Mouse (Mus musculus): ENCODE data around the gene Dst.

Dst gene

GRCm38 (mm10) chr1:33931791-33932190 is 23.8 kb downstream of the Dst start:
- DNase-seq (ENCODE audit: low spot score), result no peak

- DNase-seq (ENCODE audit: low spot score), result no peak
These were observed 24.2 kb downstream of the Dst start for GRCm38 (mm10) chr1:33932196-33932595.

GRCm38 (mm10) chr1:33932845-33933499 is 24.9 kb downstream of the Dst start:
- no peak for DNase-seq (ENCODE audit: low spot score)

- no peak for DNase-seq (ENCODE audit: low spot score)
These were observed 27.9 kb downstream of the Dst start for GRCm38 (mm10) chr1:33935946-33936345.

- no peak for DNase-seq (ENCODE audit: low spot score)
These were observed 31.8 kb downstream of the Dst start for GRCm38 (mm10) chr1:33939828-33940227.

- no peak for DNase-seq (ENCODE audit: low spot score)
These were observed 32.4 kb downstream of the Dst start for GRCm38 (mm10) chr1:33940364-33940928.

GRCm38 (mm10) chr1:33942638-33943037 is 34.6 kb downstream of the Dst start:
- DNase-seq (ENCODE audit: low spot score), result no peak

- no peak for DNase-seq (ENCODE audit: low spot score)
These were observed 35.9 kb downstream of the Dst start for GRCm38 (mm10) chr1:33943943-33944342.

- no peak for DNase-seq (ENCODE audit: low spot score)
These were observed 37.1 kb downstream of the Dst start for GRCm38 (mm10) chr1:33944977-33945750.

- DNase-seq (ENCODE audit: low spot score), result no peak
These were observed 37.7 kb downstream of the Dst start for GRCm38 (mm10) chr1:33945756-33946155.

GRCm38 (mm10) chr1:33946601-33947395 is 38.8 kb downstream of the Dst start:
- peak; percentile 57 for DNase-seq (ENCODE audit: low spot score)

- no peak for DNase-seq (ENCODE audit: low spot score)
These were observed 39.8 kb downstream of the Dst start for GRCm38 (mm10) chr1:33947838-33948237.

- no peak for DNase-seq (ENCODE audit: low spot score)
These were observed 40.5 kb downstream of the Dst start for GRCm38 (mm10) chr1:33948511-33948910.

- DNase-seq (ENCODE audit: low spot score), result no peak
These were observed 47.6 kb downstream of the Dst start for GRCm38 (mm10) chr1:33955626-33956025.

GRCm38 (mm10) chr1:33960439-33960838 is 52.4 kb downstream of the Dst start:
- DNase-seq (ENCODE audit: low spot score), result no peak

GRCm38 (mm10) chr1:33964643-33965042 is 56.6 kb downstream of the Dst start:
- peak; percentile 53 for DNase-seq (ENCODE audit: low spot score)

GRCm38 (mm10) chr1:33965824-33966223 is 57.8 kb downstream of the Dst start:
- no peak for DNase-seq (ENCODE audit: low spot score)

GRCm38 (mm10) chr1:33966328-33966727 is 58.3 kb downstream of the Dst start:
- peak; percentile 72 for DNase-seq (ENCODE audit: low spot score)

- no peak for DNase-seq (ENCODE audit: low spot score)
These were observed 59.2 kb downstream of the Dst start for GRCm38 (mm10) chr1:33967206-33967605.

GRCm38 (mm10) chr1:33969910-33970309 is 61.9 kb downstream of the Dst start:
- no peak for DNase-seq (ENCODE audit: low spot score)

GRCm38 (mm10) chr1:33974401-33974800 is 66.4 kb downstream of the Dst start:
- DNase-seq (ENCODE audit: low spot score), result no peak

- DNase-seq (ENCODE audit: low spot score), result no peak
These were observed 67.3 kb downstream of the Dst start for GRCm38 (mm10) chr1:33975333-33975732.
